Mouse (Mus musculus): ENCODE measurements at regions not wholly inside any gene's neighbourhood (a gene's known extent, or its start where the extent isn't known, plus 50 kb on each side); places are given as distances from the start of the nearest gene placed in this dataset.

- ATAC-seq (ENCODE audit: low FRiP score): no peak
- Histone ChIP-seq H3K36me3 (ENCODE audit: insufficient read depth, low read length) (no peaks in the 10 kb centered on the region), H3K27ac (ENCODE audit: low read depth, low read length) (no peak overlapping the region)
Measured at GRCm38 (mm10) chr1:34733026-34733913, 109.6 kb downstream of the Fam168b start.

DNA sequence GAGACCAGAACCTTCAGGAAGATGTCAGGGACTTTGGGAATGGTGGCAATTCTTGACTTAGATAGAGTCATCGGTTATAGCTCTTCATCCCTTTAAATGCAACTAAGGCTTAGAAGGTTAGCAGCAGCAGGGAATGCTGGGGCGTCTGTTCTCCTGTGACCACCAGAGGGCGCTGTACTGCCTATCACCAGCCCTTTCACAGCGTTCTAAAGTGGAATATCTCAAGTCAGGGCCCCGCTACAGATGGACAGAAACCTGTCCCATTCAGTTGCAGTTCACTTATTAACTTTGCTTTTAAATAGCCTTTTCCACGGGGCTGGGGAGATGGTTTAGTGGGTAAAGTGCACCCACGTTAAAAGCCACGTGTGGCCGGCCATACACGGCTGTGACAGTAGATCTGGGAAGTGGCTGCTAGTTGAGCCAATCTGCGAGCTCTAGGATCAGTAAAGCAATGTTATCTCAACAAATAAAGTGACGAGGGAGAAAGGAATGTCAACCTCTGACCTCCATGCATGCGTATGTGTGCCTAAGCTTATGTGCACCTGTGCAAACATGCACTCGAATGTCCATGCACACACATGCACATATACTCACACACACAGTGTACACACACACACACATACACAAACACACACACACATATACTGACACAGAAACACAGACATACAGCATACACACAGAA lies 104.3 kb downstream of the Fam168b start:
- Histone ChIP-seq H3K27ac (ENCODE audit: low read depth, low read length) (no peak overlapping the region), H3K4me2 (ENCODE audit: low read depth, low read length, poor library complexity, severe bottlenecking) (no peak overlapping the region), H3K36me3 (ENCODE audit: insufficient read depth, low read length) (no peaks in the 10 kb centered on the region), H3K27me3 (ENCODE audit: insufficient read depth, low read length) (no peaks in the 10 kb centered on the region), H3K9me3 (ENCODE audit: low read length) (no peaks in the 10 kb centered on the region), H3K4me1 (ENCODE audit: insufficient read depth, low read length) (no peaks in the 10 kb centered on the region), H3K4me3 (ENCODE audit: low read depth, low read length) (no peak overlapping the region), H3K9ac (replicated peaks; ENCODE audit: low read length, poor library complexity, severe bottlenecking) (no peak overlapping the region)
- no peak for ATAC-seq (ENCODE audit: low FRiP score)
- TF ChIP-seq CTCF (IDR thresholded peaks at IDR 0.05): peak; percentile 77
- 57% methylated on average over 14 of the region's 14 CpGs for WGBS
- peak; percentile 78 for DNase-seq (ENCODE audit: low spot score)

More at GRCm38 (mm10) chr1:34733026-34733913, 109.6 kb downstream of the Fam168b start:
- WGBS: 70% methylated on average over 17 of the region's 17 CpGs
- H3K9me3 ChIP-seq (ENCODE audit: low read length): no peaks in the 10 kb centered on the region
- H3K4me3 ChIP-seq (ENCODE audit: low read depth, low read length): no peak overlapping the region
- no peak overlapping the region for H3K4me2 ChIP-seq (ENCODE audit: low read depth, low read length, poor library complexity, severe bottlenecking)
- no peak for TF ChIP-seq CTCF (IDR thresholded peaks at IDR 0.05)
- H3K4me1 ChIP-seq (ENCODE audit: insufficient read depth, low read length): no peaks in the 10 kb centered on the region
- DNase-seq (ENCODE audit: low spot score): no peak
- no peak overlapping the region for H3K9ac ChIP-seq (replicated peaks; ENCODE audit: low read length, poor library complexity, severe bottlenecking)
- H3K27me3 ChIP-seq (ENCODE audit: insufficient read depth, low read length): no peaks in the 10 kb centered on the region

GRCm38 (mm10) chr1:34739621-34740020 lies 103.2 kb downstream of the Fam168b start:
- TF ChIP-seq CTCF (IDR thresholded peaks at IDR 0.05): no peak
- Histone ChIP-seq H3K27me3 (ENCODE audit: insufficient read depth, low read length) (no peaks in the 10 kb centered on the region), H3K27ac (ENCODE audit: low read depth, low read length) (no peak overlapping the region), H3K4me3 (ENCODE audit: low read depth, low read length) (no peak overlapping the region), H3K36me3 (ENCODE audit: insufficient read depth, low read length) (no peaks in the 10 kb centered on the region), H3K9ac (replicated peaks; ENCODE audit: low read length, poor library complexity, severe bottlenecking) (no peak overlapping the region), H3K9me3 (ENCODE audit: low read length) (no peaks in the 10 kb centered on the region), H3K4me1 (ENCODE audit: insufficient read depth, low read length) (no peaks in the 10 kb centered on the region), H3K4me2 (ENCODE audit: low read depth, low read length, poor library complexity, severe bottlenecking) (no peak overlapping the region)
- ATAC-seq (ENCODE audit: low FRiP score) (0 out of 2 replicates have a peak, but pooled peaks have one; percentile 13), DNase-seq (ENCODE audit: low spot score) (no peak)
- WGBS: 62% methylated on average over 4 of the region's 4 CpGs

GRCm38 (mm10) chr1:34740891-34741290 lies 102.0 kb downstream of the Fam168b start:
- H3K27me3 ChIP-seq (ENCODE audit: insufficient read depth, low read length): no peaks in the 10 kb centered on the region
- ATAC-seq (ENCODE audit: low FRiP score): no peak
- H3K4me3 ChIP-seq (ENCODE audit: low read depth, low read length): no peak overlapping the region
- H3K27ac ChIP-seq (ENCODE audit: low read depth, low read length): no peak overlapping the region
- 66% methylated on average over 7 of the region's 7 CpGs for WGBS
- no peaks in the 10 kb centered on the region for H3K4me1 ChIP-seq (ENCODE audit: insufficient read depth, low read length)
- no peaks in the 10 kb centered on the region for H3K9me3 ChIP-seq (ENCODE audit: low read length)
- no peak for DNase-seq (ENCODE audit: low spot score)
- H3K36me3 ChIP-seq (ENCODE audit: insufficient read depth, low read length): no peaks in the 10 kb centered on the region
- no peak overlapping the region for H3K9ac ChIP-seq (replicated peaks; ENCODE audit: low read length, poor library complexity, severe bottlenecking)
- H3K4me2 ChIP-seq (ENCODE audit: low read depth, low read length, poor library complexity, severe bottlenecking): no peak overlapping the region
- no peak for TF ChIP-seq CTCF (IDR thresholded peaks at IDR 0.05)

GRCm38 (mm10) chr1:34742234-34742633 lies 100.6 kb downstream of the Fam168b start:
- Histone ChIP-seq H3K9me3 (ENCODE audit: low read length) (no peaks in the 10 kb centered on the region), H3K4me3 (ENCODE audit: low read depth, low read length) (no peak overlapping the region), H3K27me3 (ENCODE audit: insufficient read depth, low read length) (no peaks in the 10 kb centered on the region), H3K4me2 (ENCODE audit: low read depth, low read length, poor library complexity, severe bottlenecking) (no peak overlapping the region), H3K4me1 (ENCODE audit: insufficient read depth, low read length) (no peaks in the 10 kb centered on the region), H3K27ac (ENCODE audit: low read depth, low read length) (no peak overlapping the region), H3K9ac (replicated peaks; ENCODE audit: low read length, poor library complexity, severe bottlenecking) (no peak overlapping the region), H3K36me3 (ENCODE audit: insufficient read depth, low read length) (no peaks in the 10 kb centered on the region)
- WGBS: 50% methylated on average over 2 of the region's 2 CpGs
- TF ChIP-seq CTCF (IDR thresholded peaks at IDR 0.05): no peak
- DNase-seq (ENCODE audit: low spot score) (no peak), ATAC-seq (ENCODE audit: low FRiP score) (no peak)

- Histone ChIP-seq H3K9ac (replicated peaks; ENCODE audit: low read length, poor library complexity, severe bottlenecking) (no peak overlapping the region), H3K27me3 (ENCODE audit: insufficient read depth, low read length) (no peaks in the 10 kb centered on the region), H3K9me3 (ENCODE audit: low read length) (no peaks in the 10 kb centered on the region), H3K36me3 (ENCODE audit: insufficient read depth, low read length) (no peaks in the 10 kb centered on the region), H3K4me1 (ENCODE audit: insufficient read depth, low read length) (peaks cover 7% of the 10 kb centered on the region; the same call in 1 of the 2 replicates), H3K4me3 (ENCODE audit: low read depth, low read length) (no peak overlapping the region), H3K27ac (ENCODE audit: low read depth, low read length) (no peak overlapping the region), H3K4me2 (ENCODE audit: low read depth, low read length, poor library complexity, severe bottlenecking) (no peak overlapping the region)
- no peak for ATAC-seq (ENCODE audit: low FRiP score)
- DNase-seq (ENCODE audit: low spot score): no peak
- TF ChIP-seq CTCF (IDR thresholded peaks at IDR 0.05): no peak
- 79% methylated on average over 6 of the region's 6 CpGs for WGBS
Measured at GRCm38 (mm10) chr1:34745881-34746280, 97.0 kb downstream of the Fam168b start.

Data from midbrain, postnatal 0 days (tissue).